Mouse (Mus musculus) cerebellum, adult 2 months (tissue): ENCODE measurements around the gene Dzip3.

Experiments used
- CTCF ChIP-seq: fragments of 200-500 bp; IDR thresholded peaks from 2 replicates; pipeline ENCODE4 v1.5.1; 2011; ENCODE audit warnings: low read depth, mild to moderate bottlenecking, control low read depth, low read length, moderate library complexity, borderline replicate concordance; ENCODE audit not compliant: insufficient read depth
- POLR2A ChIP-seq: fragments of 200-500 bp; IDR thresholded peaks from 2 replicates; pipeline ENCODE4 v1.6.1; 2011; ENCODE audit warnings: low read length, control low read depth, borderline replicate concordance; ENCODE audit not compliant: insufficient read depth

DNA sequence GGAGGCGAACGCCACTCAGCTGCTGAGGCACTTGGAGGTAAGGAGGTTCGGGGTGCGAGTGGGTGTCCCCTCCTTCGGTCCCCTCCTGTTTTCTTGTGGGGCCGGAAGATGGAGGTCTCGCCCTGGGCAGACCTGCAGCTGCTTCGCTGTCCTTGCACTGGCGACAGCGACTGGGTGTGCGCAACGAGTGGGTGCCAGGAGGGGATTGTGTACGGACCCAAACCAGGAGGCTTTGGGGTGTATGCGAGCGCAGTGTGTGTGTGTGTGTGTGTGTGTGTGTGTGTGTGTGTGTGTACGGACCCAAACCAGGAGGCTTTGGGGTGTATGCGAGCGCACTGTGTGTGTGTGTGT lies 353 bp upstream of the Dzip3 start:
- TF ChIP-seq CTCF = no peak
- no peak for TF ChIP-seq POLR2A
